Mouse (Mus musculus) right cerebral cortex, postnatal 14 days (tissue): ENCODE measurements at regions not wholly inside any gene's neighbourhood (a gene's known extent, or its start where the extent isn't known, plus 50 kb on each side); places are given as distances from the start of the nearest gene placed in this dataset.
A peak's percentile ranks its signal among the peaks of the same experiment; 100 is the strongest.

Experiments used
- DNase-seq: peaks from one replicate; pipeline ENCODE4 v3.0.0; 2022

- no peak for DNase-seq
These were observed 77.2 kb downstream of the Gm10604 start for GRCm38 (mm10) chr4:11903861-11904260.

- no peak for DNase-seq
These were observed 77.7 kb downstream of the Gm10604 start for GRCm38 (mm10) chr4:11903401-11903800.

GRCm38 (mm10) chr4:11899979-11900624 lies 81.0 kb downstream of the Gm10604 start:
- no peak for DNase-seq

GRCm38 (mm10) chr4:11897231-11897630 lies 83.8 kb downstream of the Gm10604 start:
- DNase-seq, result no peak

GRCm38 (mm10) chr4:11895857-11896825 lies 84.9 kb downstream of the Gm10604 start:
- DNase-seq, result no peak

GRCm38 (mm10) chr4:11893560-11894205 lies 87.4 kb downstream of the Gm10604 start:
- DNase-seq, result no peak

GRCm38 (mm10) chr4:11889039-11889600 lies 91.9 kb downstream of the Gm10604 start:
- peak; percentile 27 for DNase-seq

GRCm38 (mm10) chr4:11887377-11887776 lies 93.7 kb downstream of the Gm10604 start:
- no peak for DNase-seq

- DNase-seq, result no peak
These were observed 95.6 kb downstream of the Gm10604 start for GRCm38 (mm10) chr4:11885499-11885898.

- no peak for DNase-seq
These were observed 96.2 kb downstream of the Gm10604 start for GRCm38 (mm10) chr4:11884818-11885217.

GRCm38 (mm10) chr4:11883295-11883694 lies 97.8 kb downstream of the Gm10604 start:
- no peak for DNase-seq

- no peak for DNase-seq
These were observed 98.4 kb downstream of the Gm10604 start for GRCm38 (mm10) chr4:11882666-11883065.

- DNase-seq, result no peak
These were observed 102.4 kb downstream of the Gm10604 start for GRCm38 (mm10) chr4:11878638-11879037.

GRCm38 (mm10) chr4:11877945-11878344 lies 103.1 kb downstream of the Gm10604 start:
- no peak for DNase-seq

GRCm38 (mm10) chr4:11876009-11876408 lies 105.1 kb downstream of the Gm10604 start:
- DNase-seq, result no peak

GRCm38 (mm10) chr4:11874586-11875264 lies 106.3 kb downstream of the Gm10604 start:
- no peak for DNase-seq

GRCm38 (mm10) chr4:11872036-11872435 lies 109.0 kb downstream of the Gm10604 start:
- DNase-seq, result no peak

GRCm38 (mm10) chr4:11869721-11870120 lies 111.3 kb downstream of the Gm10604 start:
- DNase-seq, result no peak

GRCm38 (mm10) chr4:11868565-11868964 lies 112.5 kb downstream of the Gm10604 start:
- DNase-seq, result no peak
